ENCODE assay signal across 9 mouse cellular contexts in the genomic region with DNA sequence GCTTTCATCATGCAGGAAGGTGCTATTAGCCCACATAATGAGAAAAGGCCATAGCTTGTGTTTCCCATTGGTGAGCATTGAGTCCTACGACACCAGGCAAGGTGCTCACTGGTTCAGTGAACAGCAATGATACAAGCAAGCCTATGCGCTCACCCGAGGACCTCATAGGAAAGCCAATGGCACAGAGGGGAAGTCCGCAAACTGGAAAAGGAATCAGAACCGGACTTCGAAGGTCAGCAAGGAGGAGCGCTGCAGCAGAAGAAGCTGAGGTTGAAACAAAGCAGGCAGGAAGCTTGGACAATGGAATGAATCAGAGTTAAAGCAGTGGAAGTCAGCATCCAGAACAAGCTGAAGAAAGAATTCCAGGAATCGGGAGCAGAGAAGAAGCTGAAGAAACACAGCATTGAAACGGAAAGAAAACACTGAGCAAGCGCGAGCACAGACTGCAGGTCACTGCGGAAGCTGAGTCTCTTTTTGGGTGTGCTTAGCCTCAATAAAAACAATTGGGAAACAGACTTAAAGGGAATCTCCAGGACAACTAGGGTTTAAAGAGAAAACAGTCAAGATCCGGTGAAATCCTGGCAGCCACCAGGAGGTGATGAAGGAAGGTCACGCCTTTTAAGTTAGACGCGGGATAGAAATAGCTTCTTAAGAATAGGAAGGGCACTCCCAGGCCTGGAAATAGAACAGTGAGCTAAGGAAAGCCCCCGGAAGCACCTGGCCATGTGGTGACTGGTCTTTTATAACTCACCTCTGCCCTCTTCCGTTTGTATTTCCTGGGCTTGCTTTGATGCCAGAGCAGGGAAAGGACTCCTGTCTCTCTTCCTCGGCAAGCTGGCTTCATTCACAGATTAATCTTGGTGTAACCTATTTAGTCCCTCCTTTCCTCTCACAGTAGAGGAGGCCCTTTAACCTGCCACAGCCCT.
DNase-seq lines count a peak whose midpoint lies in the region; ATAC-seq and TF ChIP-seq lines count a peak whose summit lies in the region.
"Had no signal": no experiment of that assay in that cellular context is flagged by ENCODE, and none has a peak within 500 bp of the region (broad histone marks: within the 10 kb centered on the region; RNA-seq: fewer than 3 reads in every experiment).

No protein-coding gene starts in this region.

- no peak for TF ChIP-seq CTCF in liver, adult 2 months (IDR thresholded peaks at IDR 0.05; ENCODE audit: low read depth, low read length)

- H3K4me1 ChIP-seq in liver, adult 2 months (ENCODE audit: control insufficient read depth, insufficient read depth, low read length), result no peaks in the 10 kb centered on the region
- peaks cover 8% of the 10 kb centered on the region for H3K4me1 ChIP-seq in heart, embryonic 15.5 days (replicated peaks)
- no peaks in the 10 kb centered on the region for H3K4me1 ChIP-seq in limb, embryonic 12.5 days (replicated peaks)
- H3K4me1 ChIP-seq: limb, embryonic 13.5 days had no signal

- 58% methylated on average over 19 of the region's 19 CpGs for WGBS in liver, adult 2 months
- 48% methylated on average over 19 of the region's 19 CpGs for WGBS in heart, embryonic 15.5 days
- WGBS in limb, embryonic 12.5 days, result 63% methylated on average over 19 of the region's 19 CpGs

- H3K9me3 ChIP-seq in heart, embryonic 15.5 days (replicated peaks), result no peaks in the 10 kb centered on the region
- H3K9me3 ChIP-seq in limb, embryonic 12.5 days, result no peaks in the 10 kb centered on the region
- H3K9me3 ChIP-seq: limb, embryonic 13.5 days had no signal

- no peak overlapping the region for H3K4me3 ChIP-seq in liver, adult 2 months (ENCODE audit: insufficient read depth, low read depth, low read length)
- H3K4me3 ChIP-seq in heart, embryonic 15.5 days, result 0 out of 2 replicates have a peak overlapping the region, but pooled peaks have one; percentile 7
- no peak overlapping the region for H3K4me3 ChIP-seq in limb, embryonic 12.5 days (replicated peaks)
- H3K4me3 ChIP-seq: limb, embryonic 13.5 days had no signal

- H3K27ac ChIP-seq in liver, adult 2 months (replicated peaks; ENCODE audit: insufficient read depth, low read depth, low read length), result peak overlapping the region; percentile 27
- peak overlapping the region; percentile 57 for H3K27ac ChIP-seq in heart, embryonic 15.5 days
- 0 out of 2 replicates have a peak overlapping the region, but pooled peaks have one; percentile 23 for H3K27ac ChIP-seq in limb, embryonic 12.5 days
- H3K27ac ChIP-seq: limb, embryonic 13.5 days had no signal

- no peak; the same call in 1 of the 2 replicates for ATAC-seq in heart, embryonic 15.5 days (replicated peaks; ENCODE audit: insufficient number of reproducible peaks, insufficient read depth, low FRiP score, low read depth)
- no peak for ATAC-seq in limb, embryonic 12.5 days (ENCODE audit: insufficient number of reproducible peaks, insufficient read depth, low FRiP score, low TSS enrichment, low read depth)

- H3K79me2 ChIP-seq in liver, adult 2 months (ENCODE audit: control insufficient read depth, insufficient read depth, low read length), result no peaks in the 10 kb centered on the region

- no peak overlapping the region for H3K9ac ChIP-seq in liver, adult 2 months (ENCODE audit: low read depth, low read length)
- H3K9ac ChIP-seq in heart, embryonic 15.5 days, result no peak overlapping the region
- no peak overlapping the region for H3K9ac ChIP-seq in limb, embryonic 12.5 days (replicated peaks)
- H3K9ac ChIP-seq: limb, embryonic 13.5 days had no signal

- H3K4me2 ChIP-seq in heart, embryonic 15.5 days, result peak overlapping the region; percentile 35; the same call in 1 of the 2 replicates
- H3K4me2 ChIP-seq in limb, embryonic 12.5 days, result no peak overlapping the region
- H3K4me2 ChIP-seq: limb, embryonic 13.5 days had no signal

- H3K27me3 ChIP-seq in liver, adult 2 months (ENCODE audit: control insufficient read depth, insufficient read depth, low read length), result no peaks in the 10 kb centered on the region
- no peaks in the 10 kb centered on the region for H3K27me3 ChIP-seq in heart, embryonic 15.5 days
- H3K27me3 ChIP-seq in limb, embryonic 12.5 days, result no peaks in the 10 kb centered on the region
- H3K27me3 ChIP-seq: limb, embryonic 13.5 days had no signal

- H3K36me3 ChIP-seq in liver, adult 2 months (ENCODE audit: control insufficient read depth, insufficient read depth, low read length), result no peaks in the 10 kb centered on the region
- H3K36me3 ChIP-seq in heart, embryonic 15.5 days, result no peaks in the 10 kb centered on the region
- no peaks in the 10 kb centered on the region for H3K36me3 ChIP-seq in limb, embryonic 12.5 days
- H3K36me3 ChIP-seq: limb, embryonic 13.5 days had no signal

- no peak for TF ChIP-seq POLR2A in liver, adult 2 months (IDR thresholded peaks at IDR 0.05; ENCODE audit: extremely low read depth, insufficient read depth, low read length)

- DNase-seq in liver, adult 2 months (ENCODE audit: extremely low read depth, low read depth, low spot score), result no peak
- no peak for DNase-seq in liver
- peak; percentile 22 to 58 for DNase-seq in spleen, postnatal 10 days (ENCODE audit: low spot score in 2 of 2)
- no peak for DNase-seq in urinary bladder, postnatal 14 days (ENCODE audit: low spot score)
- DNase-seq in c-Kit-positive CD71-positive TER-119-positive erythroid progenitor cells, embryonic 14.5 days (ENCODE audit: low spot score), result no peak
- DNase-seq in cerebellum, adult 18-20 months, result no peak

Comparison
In these comparisons a context has a peak if more than half of its experiments do, and no peak if none do; other contexts are left out.
1. DNase-seq: peak in spleen, postnatal 10 days (2 of 2); none in liver, adult 2 months (single experiment), liver (single experiment), urinary bladder, postnatal 14 days (single experiment), c-Kit-positive CD71-positive TER-119-positive erythroid progenitor cells, embryonic 14.5 days (single experiment) and cerebellum, adult 18-20 months (0 of 2).
2. Peak in every context shown above with its lines, with median percentiles within 50 percentile points of each other: H3K27ac ChIP-seq.